12 mouse cellular contexts compared by ENCODE assay signal in genomic region chr2:178247274-178247673, GRCm38 (mm10).
A peak's percentile ranks its signal among the peaks of the same experiment; 100 is the strongest.
DNase-seq lines count a peak whose midpoint lies in the region; ATAC-seq and TF ChIP-seq lines count a peak whose summit lies in the region.
"Had no signal": no experiment of that assay in that cellular context is flagged by ENCODE, and none has a peak within 500 bp of the region (broad histone marks: within the 10 kb centered on the region; RNA-seq: fewer than 3 reads in every experiment).

No protein-coding gene starts in this region.

- no peaks in the 10 kb centered on the region for H3K27me3 ChIP-seq in heart, postnatal 0 days (ENCODE audit: control insufficient read depth, insufficient read depth, low read length)
- H3K27me3 ChIP-seq in heart, embryonic 11.5 days (ENCODE audit: control insufficient read depth, insufficient read depth, low read length), result peaks cover 5% of the 10 kb centered on the region; the same call in 1 of the 2 replicates
- H3K27me3 ChIP-seq in liver, embryonic 13.5 days, result no peaks in the 10 kb centered on the region
- H3K27me3 ChIP-seq in liver, embryonic 12.5 days (replicated peaks), result no peaks in the 10 kb centered on the region
- 0 out of 2 replicates have a peak, but pooled peaks cover 3% of the 10 kb centered on the region for H3K27me3 ChIP-seq in stomach, embryonic 15.5 days (replicated peaks)
- H3K27me3 ChIP-seq: midbrain, embryonic 15.5 days had no signal

- H3K4me3 ChIP-seq in heart, postnatal 0 days (ENCODE audit: low read depth, low read length), result no peak overlapping the region
- no peak overlapping the region for H3K4me3 ChIP-seq in heart, embryonic 11.5 days (ENCODE audit: low read depth, low read length)
- no peak overlapping the region for H3K4me3 ChIP-seq in liver, embryonic 13.5 days (replicated peaks)
- H3K4me3 ChIP-seq in liver, embryonic 12.5 days, result no peak overlapping the region
- no peak overlapping the region for H3K4me3 ChIP-seq in stomach, embryonic 15.5 days (replicated peaks)
- H3K4me3 ChIP-seq: midbrain, embryonic 15.5 days had no signal

- no peak for TF ChIP-seq CTCF in heart, postnatal 0 days (IDR thresholded peaks at IDR 0.05; ENCODE audit: low read depth)

- H3K9me3 ChIP-seq in heart, postnatal 0 days (replicated peaks; ENCODE audit: control insufficient read depth, low read length), result no peaks in the 10 kb centered on the region
- H3K9me3 ChIP-seq in heart, embryonic 11.5 days (replicated peaks; ENCODE audit: control insufficient read depth, low read length), result no peaks in the 10 kb centered on the region
- H3K9me3 ChIP-seq in liver, embryonic 13.5 days (replicated peaks), result no peaks in the 10 kb centered on the region
- H3K9me3 ChIP-seq in liver, embryonic 12.5 days (replicated peaks), result no peaks in the 10 kb centered on the region
- H3K9me3 ChIP-seq in stomach, embryonic 15.5 days, result no peaks in the 10 kb centered on the region
- H3K9me3 ChIP-seq: midbrain, embryonic 15.5 days had no signal

- no peak for TF ChIP-seq EP300 in heart, postnatal 0 days (IDR thresholded peaks at IDR 0.05; ENCODE audit: low read depth)

- H3K4me2 ChIP-seq in heart, postnatal 0 days (ENCODE audit: low read depth, low read length), result no peak overlapping the region
- H3K4me2 ChIP-seq in heart, embryonic 11.5 days, result no peak overlapping the region
- H3K4me2 ChIP-seq in liver, embryonic 13.5 days, result no peak overlapping the region
- H3K4me2 ChIP-seq in liver, embryonic 12.5 days, result no peak overlapping the region
- no peak overlapping the region for H3K4me2 ChIP-seq in stomach, embryonic 15.5 days
- H3K4me2 ChIP-seq: midbrain, embryonic 15.5 days had no signal

- 50% methylated on average over 8 of the region's 8 CpGs for WGBS in heart, postnatal 0 days
- WGBS in heart, embryonic 11.5 days (ENCODE audit: insufficient replicate concordance), result 52% methylated on average over 8 of the region's 8 CpGs
- WGBS in liver, embryonic 13.5 days (ENCODE audit: insufficient replicate concordance), result 44% methylated on average over 8 of the region's 8 CpGs
- 46% methylated on average over 8 of the region's 8 CpGs for WGBS in liver, embryonic 12.5 days (ENCODE audit: insufficient replicate concordance)
- 46% methylated on average over 8 of the region's 8 CpGs for WGBS in stomach, embryonic 15.5 days

- H3K4me1 ChIP-seq in heart, postnatal 0 days (ENCODE audit: control insufficient read depth, insufficient read depth), result no peaks in the 10 kb centered on the region
- no peaks in the 10 kb centered on the region; the same call in 1 of the 2 replicates for H3K4me1 ChIP-seq in heart, embryonic 11.5 days (ENCODE audit: control insufficient read depth, insufficient read depth, low read length)
- H3K4me1 ChIP-seq in liver, embryonic 13.5 days (replicated peaks), result no peaks in the 10 kb centered on the region
- H3K4me1 ChIP-seq in liver, embryonic 12.5 days, result no peaks in the 10 kb centered on the region
- no peaks in the 10 kb centered on the region for H3K4me1 ChIP-seq in stomach, embryonic 15.5 days
- H3K4me1 ChIP-seq: midbrain, embryonic 15.5 days had no signal

- peak; percentile 9 for DNase-seq in heart, postnatal 0 days (ENCODE audit: low spot score)
- DNase-seq in liver, embryonic 13.5 days, result no peak
- peak; percentile 14 to 34 for DNase-seq in lung, adult 18-20 months
- DNase-seq in layer of hippocampus, adult 18-20 months (ENCODE audit: low spot score in 2 of 2), result no peak
- no peak for DNase-seq in cerebellum, postnatal 25 days
- DNase-seq: right cerebral cortex, postnatal 4 days; thymus, adult 18-20 months had no signal

- ATAC-seq in heart, postnatal 0 days (ENCODE audit: insufficient read depth, low read depth), result 0 out of 2 replicates have a peak, but pooled peaks have one; percentile 30
- no peak for ATAC-seq in heart, embryonic 11.5 days (replicated peaks; ENCODE audit: insufficient number of reproducible peaks, low FRiP score, low TSS enrichment)
- ATAC-seq in liver, embryonic 13.5 days (ENCODE audit: low read depth), result peak; percentile 52; the same call in 1 of the 2 replicates
- ATAC-seq in liver, embryonic 12.5 days, result no peak; the same call in 1 of the 2 replicates
- ATAC-seq in stomach, embryonic 15.5 days (ENCODE audit: insufficient read depth, low FRiP score, low read depth), result 0 out of 2 replicates have a peak, but pooled peaks have one; percentile 32
- ATAC-seq: inflammation-experienced regulatory T-cells, adult 6 months; midbrain, embryonic 15.5 days had no signal

- no peak overlapping the region for H3K9ac ChIP-seq in heart, postnatal 0 days (replicated peaks; ENCODE audit: low read depth, low read length)
- H3K9ac ChIP-seq in heart, embryonic 11.5 days (ENCODE audit: low read depth, low read length), result no peak overlapping the region
- H3K9ac ChIP-seq in liver, embryonic 13.5 days, result no peak overlapping the region
- no peak overlapping the region for H3K9ac ChIP-seq in liver, embryonic 12.5 days
- H3K9ac ChIP-seq in stomach, embryonic 15.5 days, result no peak overlapping the region
- H3K9ac ChIP-seq: midbrain, embryonic 15.5 days had no signal

- H3K27ac ChIP-seq in heart, postnatal 0 days (ENCODE audit: low read depth), result no peak overlapping the region
- H3K27ac ChIP-seq in heart, embryonic 11.5 days (ENCODE audit: low read depth, low read length), result no peak overlapping the region
- no peak overlapping the region for H3K27ac ChIP-seq in liver, embryonic 13.5 days
- no peak overlapping the region for H3K27ac ChIP-seq in liver, embryonic 12.5 days
- no peak overlapping the region for H3K27ac ChIP-seq in stomach, embryonic 15.5 days
- H3K27ac ChIP-seq: midbrain, embryonic 15.5 days had no signal

- H3K36me3 ChIP-seq in heart, postnatal 0 days (replicated peaks; ENCODE audit: control insufficient read depth, insufficient read depth, low read length), result no peaks in the 10 kb centered on the region
- no peaks in the 10 kb centered on the region for H3K36me3 ChIP-seq in heart, embryonic 11.5 days (ENCODE audit: control insufficient read depth, insufficient read depth, low read length)
- no peaks in the 10 kb centered on the region for H3K36me3 ChIP-seq in liver, embryonic 13.5 days
- no peaks in the 10 kb centered on the region for H3K36me3 ChIP-seq in liver, embryonic 12.5 days
- H3K36me3 ChIP-seq in stomach, embryonic 15.5 days, result no peaks in the 10 kb centered on the region
- H3K36me3 ChIP-seq: midbrain, embryonic 15.5 days had no signal

Comparison
In these comparisons a context has a peak if more than half of its experiments do, and no peak if none do; other contexts are left out.
1. ATAC-seq: peak in heart, postnatal 0 days (single experiment), liver, embryonic 13.5 days (single experiment) and stomach, embryonic 15.5 days (single experiment); none in heart, embryonic 11.5 days (single experiment) and liver, embryonic 12.5 days (single experiment).
2. DNase-seq: peak in heart, postnatal 0 days (single experiment) and lung, adult 18-20 months (2 of 2); none in liver, embryonic 13.5 days (single experiment), layer of hippocampus, adult 18-20 months (0 of 2) and cerebellum, postnatal 25 days (0 of 2).